Comparison of ENCODE assay signal across 24 mouse cellular contexts in genomic region chr4:130130082-130130481, GRCm38 (mm10). TPM values are rescaled to one million over a fixed set of nuclear protein-coding genes. Genes with fewer than 3 reads are reported as not detected.
DNase-seq lines count a peak whose midpoint lies in the region; ATAC-seq and TF ChIP-seq lines count a peak whose summit lies in the region.
"Had no signal": no experiment of that assay in that cellular context is flagged by ENCODE, and none has a peak within 500 bp of the region (broad histone marks: within the 10 kb centered on the region; RNA-seq: fewer than 3 reads in every experiment).

No protein-coding gene starts in this region.

- H3K4me1 ChIP-seq in intestine, embryonic 14.5 days (replicated peaks; ENCODE audit: control insufficient read depth, insufficient read depth, low read length), result peaks cover 5% of the 10 kb centered on the region
- H3K4me1 ChIP-seq in forebrain, postnatal 0 days (ENCODE audit: insufficient read depth), result no peaks in the 10 kb centered on the region
- H3K4me1 ChIP-seq: hindbrain, embryonic 12.5 days had no signal

- H3K4me2 ChIP-seq in intestine, embryonic 14.5 days (ENCODE audit: low read length), result no peak overlapping the region
- no peak overlapping the region for H3K4me2 ChIP-seq in forebrain, postnatal 0 days (ENCODE audit: low read depth)
- H3K4me2 ChIP-seq: heart, embryonic 13.5 days; hindbrain, embryonic 12.5 days; liver, embryonic 11.5 days had no signal

- no peak for ATAC-seq in intestine, embryonic 14.5 days (replicated peaks; ENCODE audit: low FRiP score, low TSS enrichment, low read depth)
- ATAC-seq in forebrain, postnatal 0 days, result no peak
- no peak for ATAC-seq in inflammation-experienced regulatory T-cells, adult 6 months
- ATAC-seq: forebrain, embryonic 16.5 days; liver, postnatal 0 days had no signal

- H3K9ac ChIP-seq in intestine, embryonic 14.5 days (ENCODE audit: low read length), result no peak overlapping the region
- H3K9ac ChIP-seq in forebrain, postnatal 0 days, result no peak overlapping the region
- H3K9ac ChIP-seq: heart, embryonic 13.5 days; hindbrain, embryonic 12.5 days; liver, postnatal 0 days had no signal

- peaks cover 30% of the 10 kb centered on the region for H3K36me3 ChIP-seq in intestine, embryonic 14.5 days (ENCODE audit: control insufficient read depth, insufficient read depth, low read length)
- peaks cover 28% of the 10 kb centered on the region for H3K36me3 ChIP-seq in forebrain, postnatal 0 days (ENCODE audit: insufficient read depth)

- 0 out of 2 replicates have a peak overlapping the region, but pooled peaks have one; percentile 43 for H3K27ac ChIP-seq in intestine, embryonic 14.5 days (ENCODE audit: low read depth)
- H3K27ac ChIP-seq in forebrain, postnatal 0 days (ENCODE audit: low read depth, low read length), result no peak overlapping the region
- H3K27ac ChIP-seq: forebrain, embryonic 10.5 days; heart, adult 2 months; heart, embryonic 13.5 days; hindbrain, embryonic 12.5 days had no signal

- H3K9me3 ChIP-seq in intestine, embryonic 14.5 days (ENCODE audit: control insufficient read depth, low read length), result no peaks in the 10 kb centered on the region
- no peaks in the 10 kb centered on the region for H3K9me3 ChIP-seq in forebrain, postnatal 0 days (ENCODE audit: low read length)
- H3K9me3 ChIP-seq: forebrain, embryonic 10.5 days; heart, embryonic 13.5 days; hindbrain, embryonic 12.5 days had no signal

- 76% methylated on average over 10 of the region's 10 CpGs for WGBS in intestine, embryonic 14.5 days
- WGBS in forebrain, postnatal 0 days, result 64% methylated on average over 10 of the region's 10 CpGs

- H3K27me3 ChIP-seq in intestine, embryonic 14.5 days (replicated peaks; ENCODE audit: control insufficient read depth, insufficient read depth, low read length), result no peaks in the 10 kb centered on the region
- H3K27me3 ChIP-seq in forebrain, postnatal 0 days (ENCODE audit: insufficient read depth, low read length), result no peaks in the 10 kb centered on the region
- H3K27me3 ChIP-seq: hindbrain, embryonic 12.5 days had no signal

- TF ChIP-seq CTCF in forebrain, postnatal 0 days (IDR thresholded peaks at IDR 0.05; ENCODE audit: low read depth), result no peak

- no peak overlapping the region for H3K4me3 ChIP-seq in intestine, embryonic 14.5 days (ENCODE audit: low read depth, low read length)
- no peak overlapping the region for H3K4me3 ChIP-seq in forebrain, postnatal 0 days (ENCODE audit: low read depth, low read length)
- H3K4me3 ChIP-seq: forebrain, embryonic 10.5 days; heart, adult 2 months; heart, embryonic 13.5 days; hindbrain, embryonic 12.5 days had no signal

- DNase-seq in kidney, adult 11 months, result peak; percentile 63
- no peak for DNase-seq in kidney, postnatal 10 days
- no peak for DNase-seq in intestine, embryonic 14.5 days (ENCODE audit: low spot score)
- peak; percentile 62 for DNase-seq in kidney, adult 9 months
- peak; percentile 42 to 63 for DNase-seq in kidney, postnatal 36 days
- no peak for DNase-seq in forebrain, postnatal 0 days
- DNase-seq in layer of hippocampus, postnatal 36 days, result no peak
- DNase-seq: cerebellum, adult 11 months; heart, adult 2 months; heart, postnatal 14 days; liver, postnatal 0 days; lung, postnatal 10 days; midbrain, embryonic 14.5 days; right cerebral cortex, postnatal 14 days; spleen, adult 18-20 months; thymus, postnatal 25 days had no signal

RNA-seq across cellular contexts. Expression of gene Hcrtr1, which starts 9.1 kb away (rescaled TPM):
- polyA plus RNA-seq in intestine, embryonic 14.5 days (2014; fragmentation: Nextera tagmentation; extraction: Ambion mirVana), result 0.15 TPM in 1 of 2 replicates, not detected in the other
- 2.4 and 5.0 TPM in 2 replicates for total RNA-seq in forebrain, postnatal 0 days (2014; rRNA removed)
- polyA plus RNA-seq in forebrain, postnatal 0 days (2015; fragmentation: Nextera tagmentation; extraction: Ambion mirVana), result 1.6 and 2.5 TPM in 2 replicates
- 1 to 10 TPM; 2.7 to 3.1 TPM for total RNA-seq in layer of hippocampus, postnatal 36 days (2021)
- not detected for polyA plus RNA-seq in inflammation-experienced regulatory T-cells, adult 6 months (2017; shearing (Covaris generic))
- total RNA-seq: gastrocnemius, postnatal 25 days; heart, adult 2 months; megakaryocyte progenitor cell, adult 5-6 weeks had no signal
- polyA plus RNA-seq: liver, postnatal 0 days had no signal

RNA-seq across cellular contexts. Expression of gene Pef1, which starts 27.7 kb away (rescaled TPM):
- polyA plus RNA-seq in intestine, embryonic 14.5 days (2014; fragmentation: Nextera tagmentation; extraction: Ambion mirVana), result 70.4 and 74.5 TPM in 2 replicates
- 51.6 and 52.9 TPM in 2 replicates for total RNA-seq in forebrain, postnatal 0 days (2014; rRNA removed)
- 58.5 and 60.7 TPM in 2 replicates for polyA plus RNA-seq in forebrain, postnatal 0 days (2015; fragmentation: Nextera tagmentation; extraction: Ambion mirVana)
- 10 to 100 TPM; 63.7 TPM for total RNA-seq in layer of hippocampus, postnatal 36 days (2021)
- 10 to 100 TPM; 35.8 to 44.4 (median 36.9) TPM for polyA plus RNA-seq in inflammation-experienced regulatory T-cells, adult 6 months (2017; shearing (Covaris generic))

RNA-seq across cellular contexts. Expression of gene Tinagl1, which starts 44.8 kb away (rescaled TPM):
- polyA plus RNA-seq in intestine, embryonic 14.5 days (2014; fragmentation: Nextera tagmentation; extraction: Ambion mirVana), result 27.0 and 39.6 TPM in 2 replicates
- total RNA-seq in forebrain, postnatal 0 days (2014; rRNA removed), result 3.5 and 6.7 TPM in 2 replicates
- polyA plus RNA-seq in forebrain, postnatal 0 days (2015; fragmentation: Nextera tagmentation; extraction: Ambion mirVana), result 3.5 and 4.5 TPM in 2 replicates
- 1 to 10 TPM; 6.2 to 9.9 TPM for total RNA-seq in layer of hippocampus, postnatal 36 days (2021)
- polyA plus RNA-seq in inflammation-experienced regulatory T-cells, adult 6 months (2017; shearing (Covaris generic)), result not detected

Comparison
In these comparisons a context has a peak if more than half of its experiments do, and no peak if none do; other contexts are left out.
1. DNase-seq: peak in kidney, adult 11 months (single experiment), kidney, adult 9 months (single experiment) and kidney, postnatal 36 days (2 of 2); none in kidney, postnatal 10 days (single experiment), intestine, embryonic 14.5 days (single experiment), forebrain, postnatal 0 days (single experiment) and layer of hippocampus, postnatal 36 days (0 of 2).